In the genomic region with DNA sequence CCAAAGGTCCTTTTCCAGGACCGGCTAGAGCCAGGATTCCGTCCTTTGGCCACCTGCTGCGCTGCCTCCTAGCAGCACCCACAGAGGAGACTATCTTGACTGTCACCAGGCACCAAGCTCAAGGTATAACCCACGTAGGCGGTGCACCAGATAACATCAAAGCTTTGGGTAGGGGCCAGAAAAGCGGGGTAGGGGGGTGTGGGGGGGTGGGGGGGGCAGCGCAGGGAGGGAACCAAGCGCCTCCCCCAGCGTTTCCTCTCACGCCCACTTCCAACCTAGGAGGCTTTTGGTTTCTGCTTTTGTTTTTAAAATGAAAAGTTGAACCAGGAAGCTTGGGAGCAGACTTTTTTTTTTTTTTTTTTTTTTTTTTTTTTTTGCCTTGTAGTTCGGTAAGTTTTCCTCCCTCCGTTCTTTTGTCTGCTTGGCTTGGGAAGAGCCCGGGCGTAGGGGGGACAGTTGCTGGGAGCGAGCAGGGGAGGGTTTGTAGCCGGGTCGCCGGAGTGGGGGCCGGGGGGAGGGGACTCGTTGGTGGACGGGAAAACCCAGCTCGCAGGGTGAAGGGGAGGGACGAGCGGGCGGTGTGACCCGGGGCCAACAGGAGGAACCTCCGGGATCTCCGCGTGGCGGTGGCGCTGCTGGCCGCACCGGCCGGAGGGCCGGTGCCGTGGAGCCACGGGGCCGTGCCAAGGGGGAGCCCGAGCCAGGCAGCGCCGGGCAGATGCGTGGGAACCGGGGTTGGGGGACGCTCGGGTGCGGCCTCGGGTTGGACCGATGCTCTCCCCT, we compare ENCODE assay signal across 8 mouse cellular contexts. TPM values are rescaled to one million over a fixed set of nuclear protein-coding genes. Genes with fewer than 3 reads are reported as not detected.
DNase-seq lines count a peak whose midpoint lies in the region; ATAC-seq and TF ChIP-seq lines count a peak whose summit lies in the region.

No protein-coding gene starts in this region.

- H3K9me3 ChIP-seq in forebrain, embryonic 12.5 days: no peaks in the 10 kb centered on the region
- no peaks in the 10 kb centered on the region for H3K9me3 ChIP-seq in heart, postnatal 0 days (replicated peaks; ENCODE audit: control insufficient read depth, low read length)
- H3K9me3 ChIP-seq in lung, embryonic 16.5 days (ENCODE audit: control insufficient read depth, low read length): no peaks in the 10 kb centered on the region

- H3K9ac ChIP-seq in forebrain, embryonic 12.5 days: peak overlapping the region; percentile 79
- peak overlapping the region; percentile 85 for H3K9ac ChIP-seq in heart, postnatal 0 days (replicated peaks; ENCODE audit: low read depth, low read length)
- peak overlapping the region; percentile 88 for H3K9ac ChIP-seq in lung, embryonic 16.5 days (ENCODE audit: low read length)

- TF ChIP-seq EP300 in heart, postnatal 0 days (IDR thresholded peaks at IDR 0.05; ENCODE audit: low read depth): 0 out of 2 replicates have a peak, but pooled peaks have one; percentile 24

- H3K4me2 ChIP-seq in forebrain, embryonic 12.5 days: peak overlapping the region; percentile 76
- H3K4me2 ChIP-seq in heart, postnatal 0 days (ENCODE audit: low read depth, low read length): peak overlapping the region; percentile 79
- peak overlapping the region; percentile 63 for H3K4me2 ChIP-seq in lung, embryonic 16.5 days (ENCODE audit: low read depth, low read length)

- peaks cover 17% of the 10 kb centered on the region for H3K4me1 ChIP-seq in forebrain, embryonic 12.5 days
- peaks cover 14% of the 10 kb centered on the region; the same call in 1 of the 2 replicates for H3K4me1 ChIP-seq in heart, postnatal 0 days (ENCODE audit: control insufficient read depth, insufficient read depth)
- H3K4me1 ChIP-seq in lung, embryonic 16.5 days (replicated peaks; ENCODE audit: control insufficient read depth, insufficient read depth, low read length): peaks cover 8% of the 10 kb centered on the region

- under 1% methylated on average over 48 of the region's 48 CpGs for WGBS in forebrain, embryonic 12.5 days
- under 1% methylated on average over 48 of the region's 48 CpGs for WGBS in heart, postnatal 0 days
- under 1% methylated on average over 40 of the region's 48 CpGs for WGBS in lung, embryonic 16.5 days

- H3K4me3 ChIP-seq in forebrain, embryonic 12.5 days (replicated peaks): peak overlapping the region; percentile 63
- peak overlapping the region; percentile 93 for H3K4me3 ChIP-seq in heart, postnatal 0 days (ENCODE audit: low read depth, low read length)
- peak overlapping the region; percentile 78 for H3K4me3 ChIP-seq in lung, embryonic 16.5 days (ENCODE audit: low read length)

- H3K27ac ChIP-seq in forebrain, embryonic 12.5 days: peak overlapping the region; percentile 78
- peak overlapping the region; percentile 86 for H3K27ac ChIP-seq in heart, postnatal 0 days (ENCODE audit: low read depth)
- H3K27ac ChIP-seq in lung, embryonic 16.5 days (ENCODE audit: low read length): peak overlapping the region; percentile 92

- H3K27me3 ChIP-seq in forebrain, embryonic 12.5 days: peaks cover 5% of the 10 kb centered on the region; the same call in 1 of the 2 replicates
- H3K27me3 ChIP-seq in heart, postnatal 0 days (ENCODE audit: control insufficient read depth, insufficient read depth, low read length): no peaks in the 10 kb centered on the region
- no peaks in the 10 kb centered on the region for H3K27me3 ChIP-seq in lung, embryonic 16.5 days (ENCODE audit: control insufficient read depth, insufficient read depth, low read depth, low read length)

- peak; percentile 14 for DNase-seq in brain, embryonic 18.5 days (ENCODE audit: low read depth, low spot score)
- DNase-seq in heart, postnatal 0 days (ENCODE audit: low spot score): peak; percentile 72
- DNase-seq in kidney, postnatal 4 days: peak; percentile 82 to 89
- DNase-seq in ovary, postnatal 10 days (ENCODE audit: low spot score): peak; percentile 56
- peak; percentile 82 for DNase-seq in thymus, postnatal 0 days (ENCODE audit: low spot score)

- no peaks in the 10 kb centered on the region for H3K36me3 ChIP-seq in forebrain, embryonic 12.5 days (replicated peaks)
- no peaks in the 10 kb centered on the region for H3K36me3 ChIP-seq in heart, postnatal 0 days (replicated peaks; ENCODE audit: control insufficient read depth, insufficient read depth, low read length)
- H3K36me3 ChIP-seq in lung, embryonic 16.5 days (ENCODE audit: control insufficient read depth, insufficient read depth, low read length): no peaks in the 10 kb centered on the region

- peak; percentile 45 for ATAC-seq in CD4-positive, CD25-positive, alpha-beta regulatory T cell, adult 4 months
- 0 out of 2 replicates have a peak, but pooled peaks have one; percentile 10 for ATAC-seq in forebrain, embryonic 12.5 days (ENCODE audit: low FRiP score)
- peak; percentile 10 for ATAC-seq in heart, postnatal 0 days (ENCODE audit: insufficient read depth, low read depth)
- ATAC-seq in lung, embryonic 16.5 days (ENCODE audit: low read depth): peak; percentile 15

- TF ChIP-seq CTCF in heart, postnatal 0 days (IDR thresholded peaks at IDR 0.05; ENCODE audit: low read depth): no peak

RNA-seq across cellular contexts. Expression of gene Hivep1, which starts 2.6 kb away (rescaled TPM):
- 10 to 100 TPM; 13.5 to 14.0 TPM for polyA plus RNA-seq in CD4-positive, CD25-positive, alpha-beta regulatory T cell, adult 4 months (2017; shearing (Covaris generic))
- polyA plus RNA-seq in forebrain, embryonic 12.5 days (2016; fragmentation: Nextera tagmentation; extraction: Ambion mirVana): 17.4 and 22.1 TPM in 2 replicates
- total RNA-seq in heart, postnatal 0 days (2014; rRNA removed; ENCODE audit: low replicate concordance): 14.0 and 33.5 TPM in 2 replicates
- polyA plus RNA-seq in heart, postnatal 0 days (2015; fragmentation: Nextera tagmentation; extraction: Ambion mirVana): 3.7 and 4.1 TPM in 2 replicates
- 7.6 and 8.6 TPM in 2 replicates for polyA plus RNA-seq in lung, embryonic 16.5 days (2015; fragmentation: Nextera tagmentation; extraction: Ambion mirVana)
- 8.3 and 12.2 TPM in 2 replicates for polyA plus RNA-seq in thymus, postnatal 0 days (2015; fragmentation: Nextera tagmentation; extraction: Ambion mirVana)

Comparison
In these comparisons a context has a peak if more than half of its experiments do, and no peak if none do; other contexts are left out.
1. Peak in every context shown above with its lines: DNase-seq, ATAC-seq, H3K4me3 ChIP-seq and H3K27ac ChIP-seq.
2. DNase-seq: peak in every context shown above with its lines; median percentile 86 in kidney, postnatal 4 days; 82 in thymus, postnatal 0 days; 72 in heart, postnatal 0 days; 56 in ovary, postnatal 10 days; 14 in brain, embryonic 18.5 days.